Mouse (Mus musculus): ENCODE results near the gene Ganab.
A peak's percentile ranks its signal among the peaks of the same experiment; 100 is the strongest.
"Not testable (repeated sequence)": the region's sequence is repeated elsewhere in the genome, so short reads cannot be mapped to it uniquely, and the experiment has no call there.

The Ganab gene

DNA sequence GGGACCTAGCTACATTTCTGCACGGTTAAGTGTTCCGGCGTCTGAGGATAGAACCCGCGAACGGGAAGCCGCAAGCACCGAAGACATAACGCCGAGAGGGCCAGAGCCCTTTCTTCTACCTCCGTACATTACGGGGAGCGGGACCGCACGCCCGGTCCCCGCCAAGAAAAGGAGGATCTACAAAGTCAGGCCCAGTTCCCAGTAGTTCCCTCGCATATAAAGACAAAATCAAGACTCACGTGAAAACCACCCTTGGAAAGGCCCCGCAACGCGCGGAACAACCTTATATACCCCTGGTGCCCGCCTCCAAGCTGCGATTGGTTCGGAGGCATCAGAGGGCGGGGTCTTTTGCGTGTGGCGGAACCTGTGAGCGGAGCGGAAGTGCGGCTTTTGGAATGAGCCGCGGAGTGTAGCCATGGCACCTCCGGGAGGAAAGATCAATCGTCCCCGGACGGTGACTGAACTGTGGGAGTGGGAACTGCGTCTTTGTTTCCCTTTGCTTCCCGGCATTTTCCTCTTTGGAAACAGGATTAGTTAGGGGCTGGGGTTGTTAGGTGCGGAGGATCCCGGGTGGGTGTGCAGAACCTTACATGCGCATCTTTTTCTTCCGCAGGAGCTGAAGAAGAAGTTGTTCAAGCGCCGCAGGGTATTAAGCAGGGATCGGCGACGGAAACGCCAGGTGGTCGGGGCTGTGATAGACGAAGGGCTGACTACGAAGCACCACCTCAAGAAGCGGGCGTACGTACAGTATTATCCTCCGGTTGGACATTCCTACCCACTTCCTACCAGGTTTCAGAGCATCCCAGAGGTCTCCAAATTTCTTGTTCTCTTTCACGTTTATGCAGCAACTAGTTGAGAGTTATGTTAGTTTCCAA, 9.1 kb upstream of the Ganab start, which contains the start of the genes 1810009A15Rik and Gm49416:
1810009A15Rik (plus strand) TSS at position 343 of the 875 bp plus-strand sequence.
Gm49416 (plus strand) TSS at position 416 of the 875 bp plus-strand sequence.
- DNase-seq (ENCODE audit: low read depth, low spot score): peak; percentile 91

DNA sequence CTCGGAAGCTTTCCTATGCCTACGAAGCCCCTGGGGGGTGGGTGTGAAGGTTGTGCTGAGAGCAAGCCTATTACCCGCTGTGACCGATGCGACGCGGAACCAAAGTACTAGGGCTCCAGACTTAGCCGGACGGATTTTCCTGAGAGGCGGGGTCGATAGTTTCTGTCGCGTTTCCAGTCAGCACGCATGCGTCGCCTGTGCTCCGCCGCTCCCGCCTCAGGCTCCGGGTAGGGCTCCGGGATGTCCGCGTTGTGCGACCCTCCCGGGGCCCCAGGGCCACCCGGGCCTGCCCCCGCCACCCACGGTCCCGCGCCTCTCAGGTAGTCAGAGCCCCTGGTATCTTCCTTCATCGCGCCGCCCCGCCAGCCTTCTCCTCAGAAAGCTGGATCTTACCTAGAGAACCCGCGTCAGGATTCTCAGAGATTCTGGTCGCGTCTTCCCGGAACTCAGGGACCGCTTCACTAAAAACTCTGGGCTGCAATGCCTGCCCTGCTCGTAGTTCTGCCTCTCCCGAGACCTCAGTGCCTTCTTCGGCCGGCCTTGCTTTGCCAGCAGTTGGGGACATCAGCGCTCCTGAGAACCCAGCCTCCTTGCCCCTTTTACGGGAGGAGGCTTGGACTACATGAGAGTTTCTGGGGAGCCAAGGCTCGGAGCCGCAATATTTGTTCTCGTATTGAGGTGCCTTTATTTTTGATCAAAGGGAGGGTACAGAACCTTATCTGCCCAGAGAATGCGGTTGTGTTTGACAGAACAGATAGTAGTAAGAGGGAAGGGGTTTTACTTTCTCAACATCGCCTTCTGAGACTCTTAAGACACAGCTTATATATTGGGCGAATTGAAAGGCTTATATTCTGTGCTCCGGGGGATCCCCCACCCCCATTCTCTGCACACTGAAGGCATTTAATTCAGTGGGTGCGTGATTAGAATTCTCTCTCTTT, 4.8 kb upstream of the Ganab start, which contains the start of gene Ints5:
Ints5 (plus strand) TSS at position 177 of the 938 bp plus-strand sequence.
- DNase-seq (ENCODE audit: low read depth, low spot score): no peak

DNA sequence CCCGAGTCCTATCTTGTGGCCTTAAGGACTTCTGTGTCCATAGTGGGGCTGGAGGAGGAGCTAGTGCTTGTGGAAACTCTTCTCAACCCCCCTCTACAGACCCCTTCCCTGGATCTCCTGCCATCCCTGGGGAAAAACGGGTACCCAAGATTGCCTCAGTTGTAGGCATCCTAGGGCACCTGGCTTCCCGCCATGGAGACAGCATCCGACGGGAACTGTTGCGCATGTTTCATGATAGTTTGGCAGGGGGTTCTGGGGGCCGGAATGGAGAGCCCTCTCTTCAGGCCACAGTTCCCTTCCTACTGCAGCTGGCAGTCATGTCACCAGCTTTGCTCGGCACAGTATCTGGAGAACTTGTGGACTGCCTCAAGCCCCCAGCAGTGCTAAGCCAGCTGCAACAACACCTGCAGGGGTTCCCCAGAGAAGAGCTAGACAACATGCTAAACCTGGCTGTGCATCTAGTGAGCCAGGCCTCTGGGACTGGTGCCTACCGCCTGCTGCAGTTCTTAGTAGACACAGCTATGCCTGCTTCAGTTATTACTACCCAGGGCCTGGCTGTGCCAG, 2.4 kb upstream of the Ganab start:
- no peak for DNase-seq (ENCODE audit: low read depth, low spot score)

DNA sequence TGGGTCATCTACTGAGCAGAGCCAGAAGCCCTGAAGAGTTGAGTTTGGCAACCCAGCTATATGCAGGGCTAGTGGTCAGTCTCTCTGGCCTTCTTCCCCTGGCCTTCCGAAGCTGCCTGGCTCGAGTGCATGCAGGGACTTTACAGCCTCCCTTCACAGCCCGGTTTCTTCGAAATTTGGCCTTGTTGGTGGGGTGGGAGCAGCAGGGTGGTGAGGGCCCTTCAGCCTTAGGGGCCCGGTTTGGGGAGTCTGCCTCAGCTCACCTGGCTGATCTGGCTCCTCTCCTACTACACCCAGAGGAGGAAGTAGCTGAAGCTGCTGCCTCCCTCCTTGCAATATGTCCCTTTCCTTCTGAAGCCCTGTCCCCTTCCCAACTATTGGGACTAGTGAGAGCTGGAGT, 1.6 kb upstream of the Ganab start:
- not testable (repeated sequence) for DNase-seq (ENCODE audit: low read depth, low spot score)

DNA sequence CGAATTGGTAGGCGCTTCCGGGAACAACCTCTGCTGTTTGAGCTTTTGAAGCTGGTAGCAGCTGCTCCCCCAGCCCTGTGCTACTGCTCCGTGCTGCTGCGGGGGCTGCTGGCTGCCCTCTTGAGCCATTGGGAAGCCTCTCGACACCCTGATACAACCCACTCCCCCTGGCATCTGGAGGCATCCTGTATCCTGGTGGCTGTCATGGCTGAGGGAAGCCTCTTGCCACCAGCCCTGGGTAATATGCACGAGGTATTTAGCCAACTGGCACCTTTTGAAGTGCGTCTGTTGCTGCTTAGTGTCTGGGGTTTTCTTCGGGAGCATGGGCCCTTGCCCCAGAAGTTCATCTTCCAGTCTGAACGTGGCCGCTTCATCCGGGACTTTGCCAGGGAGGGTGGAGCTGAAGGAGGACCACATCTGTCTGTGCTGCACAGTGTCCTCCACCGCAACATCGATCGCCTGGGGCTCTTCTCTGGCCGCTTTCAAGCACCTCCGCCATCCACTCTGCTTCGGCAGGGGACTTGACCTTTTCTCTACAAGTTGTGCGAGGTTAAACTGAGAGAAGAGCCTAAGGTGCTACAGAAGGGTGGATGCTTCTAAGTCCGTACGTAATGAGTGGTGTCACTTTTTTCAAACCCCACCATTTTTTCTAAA, 533 bp upstream of the Ganab start:
- not testable (repeated sequence) for DNase-seq (ENCODE audit: low read depth, low spot score)

DNA sequence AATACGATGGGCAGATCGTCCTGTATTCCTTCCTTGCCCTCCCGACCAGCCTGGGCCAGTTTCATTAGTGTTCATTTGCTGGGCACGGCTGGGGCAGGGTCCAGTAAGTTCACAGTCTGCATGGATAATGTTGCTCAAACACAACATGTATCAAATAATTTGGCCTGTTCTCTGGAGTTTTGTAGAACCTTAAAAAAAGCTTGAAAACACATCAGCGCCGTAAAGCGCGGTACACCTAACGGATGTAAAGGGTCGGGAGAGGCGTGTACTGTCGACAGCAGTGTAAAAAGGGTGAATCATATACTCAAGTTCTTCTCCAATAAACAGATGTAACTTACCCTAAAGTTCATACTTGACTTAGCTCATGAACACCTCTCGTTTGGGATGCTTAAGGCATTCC, 705 bp downstream of the Ganab start:
- no peak for DNase-seq (ENCODE audit: low read depth, low spot score)

DNA sequence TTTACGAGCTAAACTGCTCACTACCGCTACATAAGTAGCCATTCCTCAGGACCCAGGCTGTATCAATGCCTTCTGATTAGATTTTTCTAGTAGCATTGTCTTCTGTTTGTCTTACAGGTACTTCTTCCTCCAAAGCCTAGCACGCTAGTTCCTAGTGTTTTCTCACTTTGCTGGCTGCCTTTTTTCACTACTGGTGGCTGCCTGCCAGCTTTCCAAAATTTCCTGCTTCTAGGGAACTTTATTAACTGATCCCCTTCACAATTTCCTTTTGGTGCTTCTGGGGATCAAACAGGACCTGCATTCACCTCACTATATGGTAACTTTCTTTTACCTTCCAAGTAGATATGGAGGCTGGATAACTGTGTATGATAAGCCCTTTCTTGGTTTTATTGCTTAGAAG, 1.2 kb downstream of the Ganab start:
- DNase-seq (ENCODE audit: low read depth, low spot score): no peak

DNA sequence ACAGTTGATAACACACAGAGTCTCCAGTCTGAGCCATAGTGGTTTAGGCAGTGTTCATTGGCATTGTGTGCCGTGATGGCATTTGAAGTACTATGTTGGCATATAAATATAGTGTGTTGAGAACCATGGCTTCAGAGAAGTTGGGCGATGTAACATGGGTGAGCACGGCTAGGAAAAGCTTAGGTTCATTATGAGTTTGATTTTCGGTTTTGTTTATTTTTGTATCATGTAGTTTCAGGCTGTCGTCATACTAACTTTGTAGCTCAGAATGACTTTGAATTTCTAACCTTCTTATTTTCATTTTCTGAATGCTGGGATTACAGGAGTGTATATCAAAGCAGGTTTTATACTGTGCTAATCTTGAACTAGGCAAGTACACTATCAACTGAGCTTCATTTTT, 5.5 kb downstream of the Ganab start:
- DNase-seq (ENCODE audit: low read depth, low spot score): no peak

DNA sequence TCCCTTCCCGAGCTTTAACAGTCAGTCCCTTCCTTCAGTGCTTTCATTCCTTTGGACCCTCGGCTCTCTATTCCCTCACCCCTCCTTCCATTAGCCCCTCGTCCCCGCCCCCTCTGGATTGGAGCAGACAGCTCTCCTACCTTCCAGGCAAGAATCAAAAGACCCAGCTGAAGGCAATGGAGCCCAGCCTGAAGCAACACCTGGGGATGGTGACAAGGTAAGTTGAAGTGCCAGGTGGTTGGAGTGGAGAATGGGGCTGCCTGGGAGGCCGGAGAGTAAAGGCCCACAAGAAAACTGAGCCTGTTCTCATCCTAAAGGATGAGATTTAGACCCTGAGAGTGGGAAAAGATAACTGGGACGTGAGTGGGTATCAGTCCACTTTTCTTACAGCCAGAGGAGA, 10.7 kb downstream of the Ganab start:
- no peak for DNase-seq (ENCODE audit: low read depth, low spot score)

DNA sequence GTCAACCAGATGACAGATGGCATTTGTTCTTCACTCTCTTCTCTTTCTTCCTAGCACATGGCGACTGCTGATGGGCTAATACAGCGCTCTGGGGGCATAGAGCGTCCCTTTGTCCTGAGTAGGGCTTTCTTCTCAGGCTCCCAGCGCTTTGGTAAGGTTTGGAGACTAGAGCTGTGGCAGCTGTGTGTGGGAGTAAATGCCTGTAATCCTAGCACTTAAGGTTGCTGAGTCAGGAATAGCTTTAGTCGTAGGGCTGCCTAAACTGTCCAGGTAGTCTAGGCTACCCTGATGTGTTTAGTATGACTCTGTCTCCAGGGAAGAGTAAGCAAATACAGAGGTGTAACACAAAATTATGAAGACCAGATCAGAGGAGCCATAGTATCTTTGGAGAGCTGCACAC, 13.9 kb downstream of the Ganab start:
- no peak for DNase-seq (ENCODE audit: low read depth, low spot score)

DNA sequence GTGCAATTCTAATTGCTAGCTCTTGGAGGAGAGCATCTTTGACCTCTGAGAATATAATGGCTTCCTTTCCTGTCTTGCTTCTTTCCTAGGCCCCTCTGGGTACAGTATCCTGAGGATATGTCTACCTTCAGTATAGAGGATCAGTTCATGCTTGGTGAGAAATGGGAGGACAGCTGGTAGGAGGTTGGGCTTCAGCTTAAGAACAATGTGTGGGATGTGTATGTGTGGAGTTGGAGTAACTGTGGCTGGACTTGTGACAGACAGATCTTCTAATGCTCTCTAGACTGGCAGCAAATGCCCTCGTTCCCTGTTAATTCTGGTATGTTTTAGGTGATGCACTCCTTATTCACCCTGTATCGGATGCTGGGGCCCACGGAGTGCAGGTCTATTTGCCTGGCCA, 16.3 kb downstream of the Ganab start:
- no peak for DNase-seq (ENCODE audit: low read depth, low spot score)

DNA sequence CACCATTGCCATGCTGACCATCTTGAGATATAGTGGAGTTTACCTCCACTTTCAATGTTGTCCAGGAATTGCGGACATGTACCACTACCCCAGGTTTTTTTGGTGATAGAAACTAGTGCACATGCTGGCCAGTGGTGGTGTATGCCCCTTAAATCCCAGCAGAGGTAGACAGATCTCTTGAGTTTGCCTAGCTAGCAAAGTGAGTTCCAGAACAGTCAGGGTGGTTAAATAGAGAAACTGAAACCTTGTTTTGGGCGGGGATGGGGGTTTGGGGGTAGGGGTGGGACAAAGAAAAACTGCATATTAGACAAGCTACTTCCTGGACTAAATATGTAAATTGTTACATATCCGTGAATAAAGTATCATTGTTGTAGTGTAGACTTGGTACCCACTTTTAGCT, 21.1 kb downstream of the Ganab start:
- no peak for DNase-seq (ENCODE audit: low read depth, low spot score)

DNA sequence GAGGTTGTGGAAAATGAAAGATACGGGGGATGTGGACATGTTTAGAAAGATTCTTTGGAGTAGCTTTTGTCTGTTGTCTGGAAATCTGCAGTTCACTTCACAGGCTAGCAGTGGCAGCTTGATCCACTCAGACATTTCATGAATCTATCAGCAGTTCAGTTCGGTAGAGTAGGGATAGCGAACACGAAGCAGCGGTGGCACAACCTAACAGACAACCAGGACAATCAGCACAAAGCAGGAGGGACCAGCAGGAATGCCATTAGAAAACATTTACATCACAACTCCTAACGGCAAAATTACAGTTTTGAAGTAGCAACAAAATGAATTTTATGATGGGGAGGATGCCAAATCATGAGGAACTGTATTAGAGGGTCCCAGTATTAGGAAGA, 21.8 kb downstream of the Ganab start:
- no peak for DNase-seq (ENCODE audit: low read depth, low spot score)

DNA sequence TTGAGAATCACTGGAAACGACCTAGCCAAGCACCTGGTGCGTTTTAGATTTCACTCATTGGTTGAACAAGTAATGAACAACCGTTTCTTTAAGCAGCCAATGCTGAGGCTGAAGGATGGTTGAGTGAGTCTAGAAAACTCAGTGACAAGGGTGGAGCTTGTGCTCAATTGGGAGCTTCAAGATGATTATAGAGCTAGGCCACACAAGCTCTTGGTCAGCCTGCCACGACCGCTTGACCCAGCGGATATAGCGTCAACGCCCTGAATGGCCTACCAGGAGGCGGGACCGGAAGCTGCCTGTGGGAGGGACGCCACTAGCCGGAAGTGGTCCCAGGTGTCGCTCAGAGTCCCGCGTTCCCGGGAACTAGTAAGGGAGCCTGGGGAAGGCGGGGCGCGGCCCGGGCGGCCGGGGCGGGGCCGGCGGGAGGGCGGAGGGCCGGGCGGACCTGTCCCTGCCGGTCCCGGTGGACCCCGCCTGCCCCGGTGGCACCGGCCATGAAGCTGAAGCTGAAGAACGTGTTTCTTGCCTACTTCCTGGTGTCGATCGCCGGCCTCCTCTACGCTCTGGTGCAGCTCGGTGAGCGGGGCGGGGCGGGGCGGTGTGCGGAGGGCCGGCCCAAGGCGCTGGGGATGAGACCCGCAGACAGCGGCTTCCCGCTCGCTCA, 22.3 kb downstream of the Ganab start, which contains the start of gene B3gat3:
B3gat3 (plus strand) TSS at position 302 of the 664 bp plus-strand sequence.
- no peak for DNase-seq (ENCODE audit: low read depth, low spot score)

DNA sequence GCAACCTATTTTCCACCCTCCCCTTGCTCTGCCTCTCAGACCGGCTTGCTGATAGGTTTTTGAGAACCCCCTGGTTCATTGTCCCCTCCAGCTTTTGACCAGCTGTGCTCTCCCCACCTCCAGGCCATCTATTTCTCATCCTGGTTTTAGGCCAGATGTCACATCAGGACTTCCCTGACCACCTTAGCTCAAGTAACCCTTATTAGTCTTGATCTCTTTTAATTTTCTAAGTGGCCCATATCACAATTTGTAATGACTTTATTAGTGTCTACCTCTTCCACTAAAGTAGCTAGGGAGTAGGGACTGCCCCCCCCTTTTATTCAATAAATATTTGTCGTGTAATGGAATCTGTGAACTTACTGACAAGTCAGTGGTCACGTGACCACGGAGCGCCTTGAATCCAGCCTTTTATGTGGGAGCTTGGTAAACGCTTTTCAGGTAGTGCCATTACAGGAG, 23.0 kb downstream of the Ganab start:
- DNase-seq (ENCODE audit: low read depth, low spot score): no peak

DNA sequence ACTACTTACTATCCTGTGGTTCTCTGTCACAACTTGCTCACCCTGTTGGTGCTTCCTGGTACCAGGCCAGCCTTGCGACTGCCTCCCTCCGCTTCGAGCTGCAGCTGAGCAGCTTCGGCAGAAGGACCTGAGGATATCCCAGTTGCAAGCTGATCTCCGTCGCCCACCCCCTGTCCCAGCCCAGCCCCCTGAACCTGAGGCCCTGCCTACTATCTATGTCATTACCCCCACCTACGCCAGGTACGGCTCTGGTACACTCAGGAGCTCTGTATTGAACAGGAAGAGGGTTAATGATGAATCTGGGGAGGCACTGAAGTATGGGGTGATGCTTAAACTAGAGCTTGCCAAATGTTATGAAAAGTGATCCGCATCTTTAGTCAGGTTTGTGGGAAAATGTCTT, 23.9 kb downstream of the Ganab start:
- DNase-seq (ENCODE audit: low read depth, low spot score): no peak

DNA sequence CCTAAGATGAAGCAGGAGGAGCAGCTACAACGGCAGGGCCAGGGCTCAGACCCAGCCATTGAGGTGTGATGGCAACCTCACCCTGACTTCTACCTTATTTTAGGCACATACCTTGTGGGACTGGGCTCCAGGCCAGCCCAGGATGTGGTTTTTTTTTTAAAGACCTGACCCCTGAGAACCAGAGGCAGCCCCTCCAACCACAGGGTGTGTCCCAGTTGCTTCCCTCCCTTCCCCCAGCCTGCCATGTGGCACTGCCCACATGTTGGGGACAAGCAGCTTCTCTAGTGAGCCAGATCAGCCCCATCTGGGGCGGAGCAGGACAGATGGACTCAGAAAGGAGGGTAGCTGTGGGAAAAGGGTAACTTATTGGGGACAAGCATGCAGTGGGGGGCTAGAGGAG, 28.9 kb downstream of the Ganab start:
- no peak for DNase-seq (ENCODE audit: low read depth, low spot score)

DNA sequence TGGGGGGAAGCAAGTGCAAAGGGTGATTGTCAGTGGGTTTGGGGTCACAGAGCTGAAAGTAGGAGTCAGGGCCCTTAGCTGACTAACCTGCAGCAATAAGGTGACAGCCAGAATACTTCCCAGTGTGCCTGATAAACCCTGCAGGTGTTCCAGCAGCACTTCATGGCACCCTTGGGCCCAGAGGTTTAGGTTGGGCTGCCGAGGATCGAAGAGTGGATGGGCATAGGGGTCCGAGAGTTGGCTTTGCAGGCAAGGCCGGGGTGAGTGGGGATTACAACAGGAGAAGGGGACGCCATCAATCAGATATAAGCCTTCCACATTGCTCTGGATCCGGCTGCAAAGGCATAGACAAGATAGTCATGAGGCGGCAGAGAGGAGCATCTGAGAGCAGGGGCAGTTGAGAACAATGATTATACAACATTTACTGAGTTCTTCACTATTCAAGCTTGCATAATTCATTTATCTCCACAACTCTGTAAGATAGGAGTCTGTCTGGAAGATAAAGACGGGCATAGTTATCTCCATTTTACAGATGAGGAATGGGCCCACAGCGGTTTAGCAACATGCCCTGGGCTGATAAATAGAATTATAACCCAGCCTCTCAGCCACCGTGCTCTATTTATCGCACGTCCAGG, 30.1 kb downstream of the Ganab start:
- DNase-seq (ENCODE audit: low read depth, low spot score): no peak

DNA sequence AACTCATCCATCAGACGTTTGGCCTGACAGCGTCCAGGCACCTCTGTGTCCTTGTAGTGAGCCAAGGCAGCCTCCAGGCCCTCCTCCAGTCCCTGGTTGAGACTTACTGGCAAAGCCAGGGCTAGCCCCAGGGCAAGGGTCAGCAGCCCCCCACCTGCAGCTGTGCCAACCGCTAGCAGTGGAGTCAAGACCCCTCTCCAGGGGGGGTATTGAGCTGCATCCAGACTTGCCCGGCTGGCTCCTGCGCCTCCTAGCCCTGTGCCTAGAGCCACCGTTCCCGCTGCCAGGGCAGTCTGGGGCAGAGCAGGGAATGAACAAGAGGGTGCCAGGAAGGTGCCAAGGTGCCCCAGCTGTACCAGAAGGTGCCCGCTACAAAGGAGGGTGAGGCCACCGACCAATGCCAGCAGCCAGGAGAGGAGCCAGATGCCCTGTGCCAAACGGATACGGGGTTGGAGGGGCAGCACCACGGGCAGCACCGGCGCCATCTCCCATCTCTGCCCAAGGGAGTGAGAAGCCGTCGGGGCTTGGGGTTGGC, 30.9 kb downstream of the Ganab start:
- DNase-seq (ENCODE audit: low read depth, low spot score): no peak
